Mouse (Mus musculus): ENCODE results near the gene Srgap3.

DNA sequence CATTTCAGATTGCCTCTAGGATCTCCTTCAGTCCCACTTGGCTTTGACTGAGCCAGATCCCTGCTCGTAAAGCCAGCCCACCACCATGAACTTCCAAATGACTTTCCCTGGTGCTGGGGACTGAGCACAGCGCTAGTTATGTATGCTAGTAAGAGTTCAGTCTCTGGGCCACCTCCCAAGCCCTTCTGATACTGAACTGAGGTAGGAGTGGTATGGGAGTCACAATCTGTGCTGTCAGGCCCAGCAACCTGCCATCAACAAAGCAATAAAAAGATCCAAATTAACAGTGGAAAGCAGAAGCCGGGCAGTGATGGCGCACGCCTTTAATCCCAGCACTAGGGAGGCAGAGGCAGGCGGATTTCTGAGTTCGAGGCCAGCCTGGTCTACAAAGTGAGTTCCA is 134.2 kb downstream of the Srgap3 start:
- no peak for TF ChIP-seq TAL1 (IDR thresholded peaks at IDR 0.05; ENCODE audit: low read length)
- no peak for TF ChIP-seq GATA1 (IDR thresholded peaks at IDR 0.05; ENCODE audit: low read length)

Data from erythroblast, embryonic 14.5 days (primary cell).